Mouse (Mus musculus) midbrain, embryonic 16.5 days (tissue): Measurements from ENCODE around the gene Cmtm8. TPM values are rescaled to one million over a fixed set of nuclear protein-coding genes. Genes with fewer than 3 reads are reported as not detected.

Experiments used
- ATAC-seq: fragments of 200-750 bp; cut with Nextera tagmentation; 2 replicates; pipeline ENCODE4 v1.8.0; 2017; ENCODE audit warnings: moderate TSS enrichment
- H3K27ac ChIP-seq: fragments of 300-500 bp; sonication (generic); 2 replicates; pipeline ENCODE4 v1.5.1; 2014; ENCODE audit warnings: mild to moderate bottlenecking, low read length, mixed read lengths
- H3K27me3 ChIP-seq: fragments of 300-500 bp; sonication (generic); 2 replicates; pipeline ENCODE4 v1.6.1; 2014; ENCODE audit warnings: low read depth, low read length, mixed read lengths; ENCODE audit not compliant: control insufficient read depth, insufficient read depth
- H3K36me3 ChIP-seq: fragments of 300-500 bp; sonication (generic); 2 replicates; pipeline ENCODE4 v1.6.1; 2014; ENCODE audit warnings: mild to moderate bottlenecking, low read length, moderate library complexity, mixed read lengths; ENCODE audit not compliant: control insufficient read depth, insufficient read depth
- H3K4me1 ChIP-seq: fragments of 300-500 bp; sonication (generic); 2 replicates; pipeline ENCODE4 v1.6.1; 2014; ENCODE audit warnings: mild to moderate bottlenecking, low read length, mixed read lengths; ENCODE audit not compliant: control insufficient read depth, insufficient read depth
- H3K4me2 ChIP-seq: fragments of 300-500 bp; sonication (generic); 2 replicates; pipeline ENCODE4 v1.6.1; 2014; ENCODE audit warnings: mild to moderate bottlenecking, low read length, mixed read lengths
- H3K4me3 ChIP-seq: fragments of 300-500 bp; sonication (generic); 2 replicates; pipeline ENCODE4 v1.5.1; 2014; ENCODE audit warnings: low read depth, mild to moderate bottlenecking, low read length, moderate library complexity, mixed read lengths
- H3K9ac ChIP-seq: fragments of 300-500 bp; sonication (generic); 2 replicates; pipeline ENCODE4 v1.6.1; 2014; ENCODE audit warnings: low read depth, low read length, mixed read lengths
- H3K9me3 ChIP-seq: fragments of 300-500 bp; sonication (generic); replicated peaks from 2 replicates; pipeline ENCODE4 v1.6.1; 2014; ENCODE audit warnings: mild to moderate bottlenecking, low read length, mixed read lengths; ENCODE audit not compliant: control insufficient read depth, poor library complexity, severe bottlenecking
- WGBS: fragments of 180-500 bp; shearing (Covaris S2); extraction: QIAGEN DNeasy Blood & Tissue Kit; methylation state at CpG from one replicate; pipeline ENCODE4 v1.1.7; 2014; 5-methylcytosine and 5-hydroxymethylcytosine counted together
- polyA plus RNA-seq: library from polyadenylated mRNA; unstranded; fragments of >200 nt; fragmentation: Nextera tagmentation; extraction: Ambion mirVana; gene quantifications from 2 replicates; pipeline ENCODE4 v1.2.1, GENCODE M21; 2015

The Cmtm8 gene
- 8.3 and 8.5 TPM in 2 replicates for polyA plus RNA-seq

DNA sequence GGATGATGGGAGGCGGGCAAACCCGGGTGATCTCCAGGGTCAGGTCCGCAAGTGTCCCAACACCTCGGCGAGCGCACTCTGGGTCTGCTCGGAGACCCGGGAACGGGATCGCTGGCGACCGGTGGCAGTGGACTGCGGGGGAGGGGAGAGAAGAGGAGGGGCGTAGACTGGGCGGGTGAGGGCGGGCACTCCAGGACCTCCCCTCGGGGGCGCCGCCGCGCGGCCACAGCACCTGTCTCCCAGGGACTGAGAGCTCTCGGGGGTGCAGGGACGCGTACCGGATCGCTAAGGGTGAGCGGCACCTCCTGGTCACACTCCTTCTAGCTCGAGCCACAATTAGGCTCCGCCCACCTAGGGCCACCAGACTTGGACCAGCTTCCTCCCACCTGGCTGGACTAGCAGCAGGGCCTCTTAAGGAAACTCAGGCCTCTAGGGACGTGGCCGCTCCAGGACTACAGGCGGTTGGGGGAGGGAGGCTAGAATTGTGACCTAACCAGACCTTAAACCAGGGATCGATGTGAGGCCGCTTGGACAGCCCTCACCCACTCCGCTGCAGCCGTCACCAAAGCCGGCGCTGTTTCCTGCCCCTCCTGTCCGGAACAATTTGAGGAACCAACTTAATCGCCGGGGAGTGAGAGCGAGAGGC lies at the start of gene Cmtm8:
Gene Cmtm8 (minus strand): TSS at position 140 of the 646 bp plus-strand sequence.
- 0% methylated on average over 40 of the region's 43 CpGs for WGBS
- ATAC-seq = peak; percentile 73
- H3K9me3 ChIP-seq = no peaks in the 10 kb centered on the region
- peak within 1 kb of the TSS; percentile 63 for H3K4me3 ChIP-seq
- peaks cover 2% of the 10 kb centered on the region; the same call in 1 of the 2 replicates for H3K4me1 ChIP-seq
- H3K36me3 ChIP-seq = no peaks in the 10 kb centered on the region
- peak within 1 kb of the TSS; percentile 100 for H3K4me2 ChIP-seq
- H3K9ac ChIP-seq = peak within 1 kb of the TSS; percentile 68
- H3K27ac ChIP-seq = no peak within 1 kb of the TSS
- peaks cover 21% of the 10 kb centered on the region for H3K27me3 ChIP-seq

DNA sequence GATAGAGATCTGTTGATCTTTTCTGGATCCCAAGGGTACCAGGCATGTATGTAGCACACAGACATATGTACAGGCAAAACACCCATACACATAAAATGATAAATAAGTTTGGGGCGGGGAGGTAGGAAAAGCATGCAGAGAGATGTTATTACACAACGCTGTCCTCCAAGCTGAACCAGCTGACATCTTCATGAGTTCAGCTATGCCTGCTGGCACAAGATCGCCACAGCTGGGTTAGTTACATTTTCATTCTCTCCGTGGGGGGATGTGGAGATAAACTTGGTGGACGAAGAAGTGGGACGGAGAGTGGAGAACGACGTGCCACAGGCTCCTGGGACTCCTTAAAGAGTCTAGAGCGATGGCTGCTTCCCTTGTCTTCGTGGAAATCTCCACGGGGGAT lies 49.0 kb upstream of the Cmtm8 start:
- ATAC-seq = no peak
- Histone ChIP-seq H3K4me1 (no peaks in the 10 kb centered on the region), H3K36me3 (no peaks in the 10 kb centered on the region; the same call in 1 of the 2 replicates), H3K9ac (no peak overlapping the region), H3K27ac (no peak overlapping the region), H3K9me3 (no peaks in the 10 kb centered on the region), H3K4me3 (no peak overlapping the region), H3K4me2 (no peak overlapping the region), H3K27me3 (no peaks in the 10 kb centered on the region)
- 84% methylated on average over 11 of the region's 11 CpGs for WGBS

DNA sequence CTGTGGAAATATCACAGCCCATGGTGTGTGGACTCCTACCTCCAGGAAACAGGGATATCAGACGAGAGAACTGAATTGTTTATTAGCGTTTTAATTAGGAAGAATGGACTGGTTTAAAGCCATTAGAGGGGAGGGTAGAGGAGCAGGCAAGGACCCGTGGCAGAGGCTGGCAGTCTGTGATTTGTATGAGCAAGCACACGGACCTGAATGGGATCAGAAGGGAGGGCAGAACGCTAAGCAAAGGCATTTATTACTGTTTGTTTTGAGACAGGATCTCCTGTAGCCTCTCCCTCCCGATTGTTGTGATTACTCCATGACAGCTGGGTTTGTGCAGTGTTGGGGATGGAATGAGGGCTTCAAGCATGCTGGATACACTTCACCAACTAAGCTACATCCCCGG lies 46.4 kb upstream of the Cmtm8 start:
- H3K36me3 ChIP-seq = no peaks in the 10 kb centered on the region
- no peaks in the 10 kb centered on the region for H3K27me3 ChIP-seq
- H3K4me1 ChIP-seq = no peaks in the 10 kb centered on the region
- no peak for ATAC-seq
- 51% methylated on average over 7 of the region's 7 CpGs for WGBS
- no peak overlapping the region for H3K4me2 ChIP-seq
- H3K9ac ChIP-seq = no peak overlapping the region
- H3K9me3 ChIP-seq = no peaks in the 10 kb centered on the region
- H3K27ac ChIP-seq = no peak overlapping the region
- H3K4me3 ChIP-seq = no peak overlapping the region

DNA sequence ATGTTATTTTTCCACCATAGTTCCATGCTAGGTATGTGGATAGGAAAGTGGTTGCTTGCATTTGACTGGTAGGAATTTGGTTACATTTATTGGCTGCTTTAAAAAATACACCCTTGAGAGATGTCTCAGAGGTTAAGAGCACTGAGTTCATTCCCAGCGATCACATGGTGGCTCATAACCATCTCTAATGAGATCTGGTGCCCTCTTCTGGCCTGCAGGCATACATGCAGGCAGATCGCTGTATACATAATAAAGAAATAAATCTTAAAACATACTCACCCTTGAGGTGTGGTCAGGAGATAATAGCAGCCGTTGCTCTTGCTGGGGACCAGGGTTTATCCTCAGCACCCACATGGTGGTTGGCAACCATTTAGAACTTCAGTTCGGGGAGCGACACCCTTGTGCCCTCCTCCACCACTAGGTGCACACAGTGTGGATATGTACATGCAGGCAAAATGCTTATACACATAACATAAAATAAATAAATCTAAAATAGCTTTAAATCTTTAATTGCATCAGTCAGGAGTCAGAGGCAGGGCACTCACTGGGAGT lies 45.0 kb upstream of the Cmtm8 start:
- H3K9me3 ChIP-seq = no peaks in the 10 kb centered on the region
- no peaks in the 10 kb centered on the region for H3K27me3 ChIP-seq
- no peaks in the 10 kb centered on the region for H3K36me3 ChIP-seq
- H3K4me2 ChIP-seq = no peak overlapping the region
- no peak overlapping the region for H3K4me3 ChIP-seq
- no peak for ATAC-seq
- no peaks in the 10 kb centered on the region for H3K4me1 ChIP-seq
- no peak overlapping the region for H3K9ac ChIP-seq
- no peak overlapping the region for H3K27ac ChIP-seq
- 91% methylated on average over 5 of the region's 5 CpGs for WGBS

GRCm38 (mm10) chr9:114887699-114888098 lies 43.7 kb upstream of the Cmtm8 start:
- no peak for ATAC-seq

GRCm38 (mm10) chr9:114885991-114886662 lies 42.2 kb upstream of the Cmtm8 start:
- Histone ChIP-seq H3K27me3 (no peaks in the 10 kb centered on the region), H3K4me1 (no peaks in the 10 kb centered on the region), H3K9ac (no peak overlapping the region), H3K4me2 (no peak overlapping the region), H3K27ac (no peak overlapping the region), H3K36me3 (no peaks in the 10 kb centered on the region), H3K4me3 (no peak overlapping the region), H3K9me3 (no peaks in the 10 kb centered on the region)
- 30% methylated on average over 8 of the region's 8 CpGs for WGBS
- no peak for ATAC-seq

More at GRCm38 (mm10) chr9:114887699-114888098, 43.7 kb upstream of the Cmtm8 start:
- Histone ChIP-seq H3K27me3 (no peaks in the 10 kb centered on the region), H3K27ac (no peak overlapping the region), H3K4me2 (no peak overlapping the region), H3K9me3 (no peaks in the 10 kb centered on the region), H3K4me3 (no peak overlapping the region), H3K36me3 (no peaks in the 10 kb centered on the region), H3K4me1 (no peaks in the 10 kb centered on the region), H3K9ac (no peak overlapping the region)
- WGBS = 89% methylated on average over 3 of the region's 3 CpGs

DNA sequence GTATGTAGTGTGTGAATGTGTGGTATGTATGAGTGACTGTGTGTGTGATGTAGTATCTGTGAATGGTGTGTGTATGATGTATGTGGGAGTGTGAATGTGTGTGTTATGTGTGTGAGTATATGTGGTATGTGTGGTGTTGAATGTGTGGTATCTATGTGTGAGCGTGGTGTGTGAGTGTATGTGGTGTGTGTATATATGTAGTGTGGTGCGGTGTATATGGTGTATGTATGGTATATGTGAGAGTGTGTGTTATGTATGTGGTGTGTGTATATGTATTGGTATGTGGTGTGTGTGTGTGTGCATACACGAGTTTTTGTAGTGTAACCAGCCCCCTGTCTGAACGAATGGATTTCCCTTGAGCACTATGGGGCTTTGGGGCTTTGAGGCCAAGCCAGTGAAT lies 41.6 kb upstream of the Cmtm8 start:
- Histone ChIP-seq H3K27me3 (no peaks in the 10 kb centered on the region), H3K36me3 (no peaks in the 10 kb centered on the region), H3K27ac (no peak overlapping the region), H3K9ac (no peak overlapping the region), H3K4me2 (no peak overlapping the region), H3K4me3 (no peak overlapping the region), H3K4me1 (no peaks in the 10 kb centered on the region), H3K9me3 (no peaks in the 10 kb centered on the region)
- 80% methylated on average over 4 of the region's 4 CpGs for WGBS
- ATAC-seq = no peak

- Histone ChIP-seq H3K27me3 (no peaks in the 10 kb centered on the region), H3K36me3 (no peaks in the 10 kb centered on the region), H3K27ac (no peak overlapping the region), H3K4me2 (no peak overlapping the region), H3K4me1 (no peaks in the 10 kb centered on the region), H3K9ac (no peak overlapping the region), H3K9me3 (no peaks in the 10 kb centered on the region), H3K4me3 (no peak overlapping the region)
- 66% methylated on average over 2 of the region's 2 CpGs for WGBS
- ATAC-seq = no peak
Measured at GRCm38 (mm10) chr9:114881977-114882376, 38.0 kb upstream of the Cmtm8 start.

DNA sequence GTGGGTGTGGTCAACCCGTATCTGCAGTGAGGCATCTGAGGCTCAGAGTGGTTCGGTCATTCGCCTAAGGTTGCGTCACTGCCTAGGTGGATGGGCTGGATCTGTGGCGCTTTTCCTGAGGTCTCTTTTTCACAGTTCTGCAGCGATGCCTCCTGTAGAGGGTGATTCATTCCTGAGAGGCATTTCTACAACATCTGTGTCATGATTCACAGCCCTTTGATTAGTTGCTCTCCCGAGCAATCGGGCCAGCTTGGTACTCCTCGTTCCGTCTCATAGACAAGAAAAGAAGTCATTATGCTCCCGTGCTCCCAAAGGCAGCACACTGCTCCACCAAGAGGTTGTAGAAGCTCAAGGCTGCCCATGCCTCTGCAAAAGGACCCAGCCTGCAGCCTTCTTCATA lies 11.4 kb upstream of the Cmtm8 start:
- Histone ChIP-seq H3K4me3 (no peak overlapping the region), H3K4me2 (no peak overlapping the region), H3K9me3 (no peaks in the 10 kb centered on the region), H3K27ac (no peak overlapping the region), H3K9ac (no peak overlapping the region), H3K27me3 (no peaks in the 10 kb centered on the region), H3K36me3 (no peaks in the 10 kb centered on the region), H3K4me1 (no peaks in the 10 kb centered on the region)
- no peak for ATAC-seq
- 73% methylated on average over 11 of the region's 11 CpGs for WGBS
